Mouse (Mus musculus): Measurements from ENCODE around the gene Mybpc3.

- TF ChIP-seq CTCF (IDR thresholded peaks at IDR 0.05) (no peak), EP300 (IDR thresholded peaks at IDR 0.05) (no peak)
Measured at GRCm38 (mm10) chr2:91080784-91081513, 37.0 kb upstream of the Mybpc3 start.

Data from lung, postnatal 0 days (tissue).